Mouse (Mus musculus) heart, embryonic 10.5 days (tissue): Measurements from ENCODE around the gene Zfp637. TPM values are rescaled to one million over a fixed set of nuclear protein-coding genes. Genes with fewer than 3 reads are reported as not detected.
A peak's percentile ranks its signal among the peaks of the same experiment; 100 is the strongest.
"Not testable (repeated sequence)": the region's sequence is repeated elsewhere in the genome, so short reads cannot be mapped to it uniquely, and the experiment has no call there.

Experiments
- DNase-seq: peaks from one replicate; pipeline ENCODE4 v3.0.0-alpha.2; 2017; ENCODE audit warnings: low spot score
- H3K27ac ChIP-seq: fragments of 300-500 bp; sonication (generic); 2 replicates; pipeline ENCODE4 v1.5.1; 2016; ENCODE audit warnings: mild to moderate bottlenecking
- H3K27me3 ChIP-seq: fragments of 300-500 bp; sonication (generic); 2 replicates; pipeline ENCODE4 v1.6.1; 2016; ENCODE audit warnings: mild to moderate bottlenecking; ENCODE audit not compliant: poor library complexity, insufficient read depth, severe bottlenecking
- H3K36me3 ChIP-seq: fragments of 300-500 bp; sonication (generic); 2 replicates; pipeline ENCODE4 v1.6.1; 2016; ENCODE audit warnings: mild to moderate bottlenecking, moderate library complexity
- H3K4me1 ChIP-seq: fragments of 300-500 bp; sonication (generic); 2 replicates; pipeline ENCODE4 v1.6.1; 2016; ENCODE audit warnings: mild to moderate bottlenecking
- H3K4me3 ChIP-seq: fragments of 300-500 bp; sonication (generic); 2 replicates; pipeline ENCODE4 v1.5.1; 2016; ENCODE audit warnings: mild to moderate bottlenecking, moderate library complexity
- H3K9me3 ChIP-seq: fragments of 300-500 bp; sonication (generic); 2 replicates; pipeline ENCODE4 v1.6.1; 2016; ENCODE audit warnings: mild to moderate bottlenecking, moderate library complexity
- WGBS: fragments of 180-500 bp; shearing (Covaris S2); methylation state at CpG from one replicate; pipeline ENCODE4 v1.1.7; 2016; 5-methylcytosine and 5-hydroxymethylcytosine counted together
- polyA plus RNA-seq: library from polyadenylated mRNA; unstranded; fragments of >200 nt; fragmentation: Nextera tagmentation; extraction: Ambion mirVana; gene quantifications from 2 replicates; pipeline ENCODE4 v1.2.1, GENCODE M21; 2016

Gene Zfp637
- polyA plus RNA-seq, 1 experiment from 2014 or later: 73.6 TPM

- not testable (repeated sequence) for H3K4me3 ChIP-seq, DNase-seq
- 75% methylated on average over 7 of the region's 7 CpGs for WGBS
Measured at GRCm38 (mm10) chr6:117873450-117873849, 32.5 kb downstream of the Zfp637 start.

GRCm38 (mm10) chr6:117874621-117875281 lies 33.8 kb downstream of the Zfp637 start:
- DNase-seq: no peak
- Histone ChIP-seq H3K4me3 (no peak overlapping the region), H3K9me3 (no peaks in the 10 kb centered on the region), H3K27ac (no peak overlapping the region), H3K36me3 (no peaks in the 10 kb centered on the region), H3K27me3 (no peaks in the 10 kb centered on the region), H3K4me1 (no peaks in the 10 kb centered on the region)
- 80% methylated on average over 3 of the region's 3 CpGs for WGBS

More at GRCm38 (mm10) chr6:117873450-117873849, 32.5 kb downstream of the Zfp637 start:
- H3K27ac ChIP-seq, H3K27me3 ChIP-seq, H3K9me3 ChIP-seq, H3K4me1 ChIP-seq, H3K36me3 ChIP-seq: not testable (repeated sequence)

- 10% methylated on average over 26 of the region's 26 CpGs for WGBS
Measured at GRCm38 (mm10) chr6:117878700-117879407, 37.9 kb downstream of the Zfp637 start.

GRCm38 (mm10) chr6:117879408-117880115 lies 38.6 kb downstream of the Zfp637 start:
- no peaks in the 10 kb centered on the region for H3K27me3 ChIP-seq
- H3K4me1 ChIP-seq: peaks cover 11% of the 10 kb centered on the region
- under 1% methylated on average over 67 of the region's 67 CpGs for WGBS
- peak overlapping the region; percentile 99 for H3K27ac ChIP-seq
- H3K36me3 ChIP-seq: no peaks in the 10 kb centered on the region
- no peaks in the 10 kb centered on the region for H3K9me3 ChIP-seq
- peak; percentile 99 for DNase-seq
- H3K4me3 ChIP-seq: peak overlapping the region; percentile 66

More at GRCm38 (mm10) chr6:117878700-117879407, 37.9 kb downstream of the Zfp637 start:
- no peaks in the 10 kb centered on the region for H3K27me3 ChIP-seq
- DNase-seq: peak; percentile 96
- no peaks in the 10 kb centered on the region for H3K9me3 ChIP-seq
- H3K27ac ChIP-seq: peak overlapping the region; percentile 99
- H3K4me3 ChIP-seq: peak overlapping the region; percentile 66
- H3K36me3 ChIP-seq: no peaks in the 10 kb centered on the region
- peaks cover 11% of the 10 kb centered on the region for H3K4me1 ChIP-seq

GRCm38 (mm10) chr6:117880394-117880838 lies 39.4 kb downstream of the Zfp637 start:
- no peaks in the 10 kb centered on the region for H3K9me3 ChIP-seq
- no peaks in the 10 kb centered on the region for H3K27me3 ChIP-seq
- WGBS: 58% methylated on average over 3 of the region's 3 CpGs
- peak overlapping the region; percentile 66 for H3K4me3 ChIP-seq
- H3K27ac ChIP-seq: peak overlapping the region; percentile 99
- no peaks in the 10 kb centered on the region for H3K36me3 ChIP-seq
- DNase-seq: no peak
- H3K4me1 ChIP-seq: peaks cover 11% of the 10 kb centered on the region

GRCm38 (mm10) chr6:117881229-117881628 lies 40.2 kb downstream of the Zfp637 start:
- Histone ChIP-seq H3K27ac (peak overlapping the region; percentile 99; the same call in 1 of the 2 replicates), H3K27me3 (no peaks in the 10 kb centered on the region), H3K4me3 (no peak overlapping the region), H3K36me3 (no peaks in the 10 kb centered on the region), H3K4me1 (peaks cover 11% of the 10 kb centered on the region), H3K9me3 (no peaks in the 10 kb centered on the region)
- DNase-seq: no peak
- WGBS: 84% methylated on average over 7 of the region's 7 CpGs

- Histone ChIP-seq H3K4me3 (no peak overlapping the region), H3K27me3 (no peaks in the 10 kb centered on the region), H3K36me3 (no peaks in the 10 kb centered on the region), H3K27ac (0 out of 2 replicates have a peak overlapping the region, but pooled peaks have one; percentile 16), H3K9me3 (no peaks in the 10 kb centered on the region), H3K4me1 (peaks cover 11% of the 10 kb centered on the region)
- 58% methylated on average over 7 of the region's 7 CpGs for WGBS
- DNase-seq: no peak
Measured at GRCm38 (mm10) chr6:117881997-117882396, 41.0 kb downstream of the Zfp637 start.

GRCm38 (mm10) chr6:117885943-117886342 lies 45.0 kb downstream of the Zfp637 start:
- no peak for DNase-seq
- Histone ChIP-seq H3K27me3 (no peaks in the 10 kb centered on the region), H3K4me1 (peaks cover 15% of the 10 kb centered on the region), H3K27ac (no peak overlapping the region), H3K9me3 (no peaks in the 10 kb centered on the region), H3K36me3 (no peaks in the 10 kb centered on the region), H3K4me3 (no peak overlapping the region)
- 78% methylated on average over 2 of the region's 2 CpGs for WGBS

GRCm38 (mm10) chr6:117888032-117888431 lies 47.1 kb downstream of the Zfp637 start:
- Histone ChIP-seq H3K4me1 (peaks cover 17% of the 10 kb centered on the region), H3K27me3 (no peaks in the 10 kb centered on the region), H3K4me3 (peak overlapping the region; percentile 22), H3K9me3 (no peaks in the 10 kb centered on the region), H3K36me3 (no peaks in the 10 kb centered on the region), H3K27ac (peak overlapping the region; percentile 82)
- DNase-seq: no peak
- 32% methylated on average over 1 of the region's 1 CpGs for WGBS

- peak overlapping the region; percentile 82 for H3K27ac ChIP-seq
- peak overlapping the region; percentile 22; the same call in 1 of the 2 replicates for H3K4me3 ChIP-seq
- peak; percentile 90 for DNase-seq
Measured at GRCm38 (mm10) chr6:117888642-117889096, 47.7 kb downstream of the Zfp637 start.

GRCm38 (mm10) chr6:117890257-117890656 lies 49.3 kb downstream of the Zfp637 start:
- H3K27ac ChIP-seq: no peak overlapping the region
- H3K4me1 ChIP-seq: peaks cover 17% of the 10 kb centered on the region
- no peaks in the 10 kb centered on the region for H3K36me3 ChIP-seq
- no peaks in the 10 kb centered on the region for H3K27me3 ChIP-seq
- WGBS: 83% methylated on average over 6 of the region's 6 CpGs
- H3K9me3 ChIP-seq: no peaks in the 10 kb centered on the region
- no peak overlapping the region for H3K4me3 ChIP-seq
- DNase-seq: no peak

More at GRCm38 (mm10) chr6:117888642-117889096, 47.7 kb downstream of the Zfp637 start:
- Histone ChIP-seq H3K9me3 (no peaks in the 10 kb centered on the region), H3K36me3 (no peaks in the 10 kb centered on the region), H3K27me3 (no peaks in the 10 kb centered on the region), H3K4me1 (peaks cover 17% of the 10 kb centered on the region)
- WGBS: 39% methylated on average over 2 of the region's 2 CpGs

GRCm38 (mm10) chr6:117891369-117892160 lies 50.6 kb downstream of the Zfp637 start:
- DNase-seq: no peak
- Histone ChIP-seq H3K27me3 (no peaks in the 10 kb centered on the region), H3K36me3 (no peaks in the 10 kb centered on the region), H3K4me3 (no peak overlapping the region), H3K4me1 (peaks cover 17% of the 10 kb centered on the region), H3K27ac (0 out of 2 replicates have a peak overlapping the region, but pooled peaks have one; percentile 23), H3K9me3 (no peaks in the 10 kb centered on the region)
- 60% methylated on average over 14 of the region's 14 CpGs for WGBS
